Mouse (Mus musculus) lung, postnatal 0 days (tissue): Measurements from ENCODE around the gene Ap5z1. TPM values are rescaled to one million over a fixed set of nuclear protein-coding genes. Genes with fewer than 3 reads are reported as not detected.
A peak's percentile ranks its signal among the peaks of the same experiment; 100 is the strongest.

ENCODE experiments used
- ATAC-seq: fragments of 200-750 bp; cut with Nextera tagmentation; 2 replicates; pipeline ENCODE4 v1.8.0; 2017; ENCODE audit warnings: moderate library complexity
- DNase-seq: peaks from one replicate; pipeline ENCODE4 v3.0.0-alpha.2; 2016; ENCODE audit warnings: low spot score
- H3K27ac ChIP-seq: fragments of 300-500 bp; sonication (generic); 2 replicates; pipeline ENCODE4 v1.5.1; 2014; ENCODE audit warnings: antibody characterized with exemption, mild to moderate bottlenecking, low read length, mixed read lengths
- H3K27me3 ChIP-seq: fragments of 300-500 bp; sonication (generic); replicated peaks from 2 replicates; pipeline ENCODE4 v1.6.1; 2014; ENCODE audit warnings: low read length, mixed read lengths; ENCODE audit not compliant: insufficient read depth
- H3K36me3 ChIP-seq: fragments of 300-500 bp; sonication (generic); 2 replicates; pipeline ENCODE4 v1.6.1; 2014; ENCODE audit warnings: low read length, mixed read lengths; ENCODE audit not compliant: insufficient read depth
- H3K4me1 ChIP-seq: fragments of 300-500 bp; sonication (generic); 2 replicates; pipeline ENCODE4 v1.6.1; 2014; ENCODE audit warnings: antibody characterized with exemption, low read depth, low read length, mixed read lengths; ENCODE audit not compliant: insufficient read depth
- H3K4me2 ChIP-seq: fragments of 300-500 bp; sonication (generic); replicated peaks from 2 replicates; pipeline ENCODE4 v1.6.1; 2014; ENCODE audit warnings: low read depth, mild to moderate bottlenecking, low read length, moderate library complexity, mixed read lengths
- H3K4me3 ChIP-seq: fragments of 300-500 bp; sonication (generic); 2 replicates; pipeline ENCODE4 v1.5.1; 2014; ENCODE audit warnings: low read depth, low read length
- H3K9ac ChIP-seq: fragments of 300-500 bp; sonication (generic); replicated peaks from 2 replicates; pipeline ENCODE4 v1.6.1; 2014; ENCODE audit warnings: low read depth, mild to moderate bottlenecking
- H3K9me3 ChIP-seq: fragments of 300-500 bp; sonication (generic); 2 replicates; pipeline ENCODE4 v1.6.1; 2016; ENCODE audit warnings: low read length, mixed read lengths
- CTCF ChIP-seq: IDR thresholded peaks from 2 replicates; pipeline ENCODE4 v1.5.1; 2016; ENCODE audit warnings: antibody characterized with exemption, mild to moderate bottlenecking
- EP300 ChIP-seq: IDR thresholded peaks from 2 replicates; pipeline ENCODE4 v1.6.1; 2016; ENCODE audit warnings: antibody characterized with exemption, mild to moderate bottlenecking, control low read depth
- WGBS: fragments of 180-500 bp; shearing (Covaris S2); extraction: QIAGEN DNeasy Blood & Tissue Kit; methylation state at CpG from one replicate; pipeline ENCODE4 v1.1.7; 2014; 5-methylcytosine and 5-hydroxymethylcytosine counted together
- polyA plus RNA-seq: library from polyadenylated mRNA; unstranded; fragments of >200 nt; fragmentation: Nextera tagmentation; extraction: Ambion mirVana; gene quantifications from 2 replicates; pipeline ENCODE4 v1.2.1, GENCODE M21; 2015

Gene Ap5z1
- polyA plus RNA-seq, 1 experiment from 2014 or later = 6.2 TPM

GRCm38 (mm10) chr5:142482512-142482911 lies 18.8 kb downstream of the Ap5z1 start:
- DNase-seq (no peak), ATAC-seq (no peak)
- no peak overlapping the region for H3K4me2 ChIP-seq
- no peak overlapping the region for H3K9ac ChIP-seq
- H3K4me1 ChIP-seq = no peaks in the 10 kb centered on the region
- H3K36me3 ChIP-seq = no peaks in the 10 kb centered on the region
- WGBS = 57% methylated on average over 2 of the region's 2 CpGs
- H3K27me3 ChIP-seq = no peaks in the 10 kb centered on the region
- no peaks in the 10 kb centered on the region for H3K9me3 ChIP-seq
- H3K27ac ChIP-seq = no peak overlapping the region
- H3K4me3 ChIP-seq = no peak overlapping the region
- TF ChIP-seq EP300 (no peak), CTCF (peak; percentile 64)

DNA sequence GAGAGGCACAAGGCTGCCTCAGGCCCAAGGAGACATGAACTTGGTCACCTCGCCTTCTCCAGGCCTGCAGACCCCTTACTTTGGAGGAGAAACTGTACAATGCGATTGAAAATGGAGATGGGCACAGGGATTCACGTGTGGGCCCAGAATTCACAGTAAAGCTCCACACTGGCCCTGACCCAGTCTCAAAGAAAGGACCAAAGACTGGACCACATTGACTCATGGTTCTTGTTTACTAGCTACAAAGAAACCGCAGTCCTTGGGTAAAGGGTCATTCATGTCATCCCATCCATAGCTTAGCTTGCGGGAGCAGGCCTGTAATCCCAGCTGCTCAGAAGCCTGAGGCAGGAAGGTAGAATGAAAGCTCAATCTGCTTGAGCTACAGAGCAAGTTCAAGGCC lies 19.8 kb downstream of the Ap5z1 start:
- Histone ChIP-seq H3K4me1 (no peaks in the 10 kb centered on the region), H3K4me2 (no peak overlapping the region), H3K27me3 (no peaks in the 10 kb centered on the region), H3K36me3 (no peaks in the 10 kb centered on the region), H3K4me3 (no peak overlapping the region), H3K9me3 (no peaks in the 10 kb centered on the region), H3K9ac (no peak overlapping the region), H3K27ac (no peak overlapping the region)
- WGBS = 87% methylated on average over 5 of the region's 5 CpGs
- ATAC-seq = no peak
- no peak for DNase-seq
- TF ChIP-seq EP300 (no peak), CTCF (no peak)

GRCm38 (mm10) chr5:142486654-142487053 lies 22.9 kb downstream of the Ap5z1 start:
- H3K4me2 ChIP-seq = no peak overlapping the region
- DNase-seq (no peak), ATAC-seq (no peak)
- H3K4me3 ChIP-seq = no peak overlapping the region
- no peaks in the 10 kb centered on the region for H3K36me3 ChIP-seq
- no peak overlapping the region for H3K27ac ChIP-seq
- H3K27me3 ChIP-seq = no peaks in the 10 kb centered on the region
- H3K9ac ChIP-seq = no peak overlapping the region
- no peaks in the 10 kb centered on the region for H3K4me1 ChIP-seq
- 56% methylated on average over 9 of the region's 9 CpGs for WGBS
- H3K9me3 ChIP-seq = no peaks in the 10 kb centered on the region
- no peak for TF ChIP-seq EP300
- no peak for TF ChIP-seq CTCF

DNA sequence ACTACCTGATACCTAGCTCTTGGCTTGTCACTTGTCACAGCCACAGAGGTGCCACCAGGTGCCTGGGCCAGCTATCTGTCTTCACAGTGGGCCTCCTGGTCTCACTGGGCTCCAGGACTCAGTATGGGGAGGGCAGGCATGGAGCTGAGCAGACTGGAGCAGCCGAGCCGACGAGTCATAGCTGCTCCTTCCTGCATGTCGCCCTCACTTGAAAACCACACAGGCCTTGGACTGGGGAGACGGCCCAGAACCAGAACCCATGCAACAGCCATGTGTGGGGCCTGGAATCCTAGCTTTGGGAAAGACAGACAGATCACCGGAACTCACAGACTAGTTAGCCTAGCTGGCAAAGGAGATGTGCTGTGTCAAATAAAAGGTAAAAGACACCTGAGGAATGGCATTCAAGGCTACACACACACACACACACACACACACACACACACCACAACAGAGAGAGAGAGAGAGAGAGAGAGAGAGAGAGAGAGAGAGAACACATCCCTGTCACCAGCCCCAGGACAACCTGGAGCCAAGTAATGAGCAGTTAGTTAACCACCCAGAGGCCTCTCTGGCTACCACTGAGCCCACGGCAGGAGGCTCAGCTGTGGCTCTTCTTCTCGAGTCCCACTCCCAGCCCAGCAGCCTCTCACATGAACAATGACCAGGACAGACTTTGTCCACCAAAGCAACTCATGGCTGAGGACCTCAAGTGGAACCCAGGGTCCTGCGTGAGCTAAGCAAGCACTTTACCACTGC lies 26.4 kb downstream of the Ap5z1 start:
- DNase-seq (no peak), ATAC-seq (no peak)
- Histone ChIP-seq H3K36me3 (no peaks in the 10 kb centered on the region), H3K27ac (no peak overlapping the region), H3K4me1 (no peaks in the 10 kb centered on the region), H3K27me3 (no peaks in the 10 kb centered on the region), H3K4me2 (no peak overlapping the region), H3K9me3 (no peaks in the 10 kb centered on the region), H3K4me3 (no peak overlapping the region), H3K9ac (no peak overlapping the region)
- TF ChIP-seq EP300 = no peak
- TF ChIP-seq CTCF = no peak
- 61% methylated on average over 9 of the region's 9 CpGs for WGBS

- no peak overlapping the region for H3K9ac ChIP-seq
- no peak overlapping the region for H3K4me2 ChIP-seq
- no peaks in the 10 kb centered on the region for H3K4me1 ChIP-seq
- no peak overlapping the region for H3K4me3 ChIP-seq
- ATAC-seq (no peak), DNase-seq (no peak)
- no peaks in the 10 kb centered on the region for H3K27me3 ChIP-seq
- no peak overlapping the region for H3K27ac ChIP-seq
- 82% methylated on average over 3 of the region's 3 CpGs for WGBS
- no peak for TF ChIP-seq CTCF
- TF ChIP-seq EP300 = no peak
- no peaks in the 10 kb centered on the region for H3K36me3 ChIP-seq
- no peaks in the 10 kb centered on the region for H3K9me3 ChIP-seq
These were observed 29.6 kb downstream of the Ap5z1 start for GRCm38 (mm10) chr5:142493307-142493706.

DNA sequence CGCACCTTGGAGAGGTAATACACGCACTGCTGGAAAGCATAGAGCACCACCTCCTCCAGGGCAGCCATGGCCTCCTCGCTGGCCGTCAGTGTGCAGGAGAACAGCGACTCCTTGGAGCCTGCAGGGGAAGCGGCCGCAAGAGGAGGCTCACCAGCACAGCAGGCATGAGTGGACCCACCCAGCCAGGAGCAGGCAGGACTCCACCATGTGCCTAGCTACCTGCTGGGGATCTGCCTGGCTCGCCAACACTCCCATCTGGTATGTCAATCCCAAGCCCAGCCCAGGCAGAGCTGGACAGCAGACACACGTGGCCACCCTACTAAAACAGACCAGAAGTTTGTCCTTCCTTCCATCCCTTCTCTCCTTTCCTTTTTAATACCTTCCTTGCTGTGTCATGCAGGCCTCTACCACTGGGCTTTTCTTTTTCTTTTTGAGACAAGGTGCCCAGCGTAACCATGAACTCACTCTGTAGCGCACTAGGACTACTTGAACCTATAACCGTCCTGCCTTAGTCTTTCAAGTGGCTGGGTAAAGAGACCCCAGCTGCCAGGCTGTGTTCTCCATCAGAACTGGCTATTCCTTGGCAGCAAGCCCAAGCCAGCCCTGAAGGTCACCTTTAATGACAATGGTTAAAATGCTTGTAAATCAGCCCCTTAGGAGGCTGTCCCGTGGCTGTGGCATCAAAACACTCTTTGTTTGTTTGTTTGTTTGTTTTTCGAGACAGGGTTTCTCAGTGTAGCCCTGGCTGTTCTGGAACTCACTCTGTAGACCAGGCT lies 31.8 kb downstream of the Ap5z1 start:
- no peak overlapping the region for H3K9ac ChIP-seq
- 34% methylated on average over 12 of the region's 14 CpGs for WGBS
- no peak; the same call in 1 of the 2 replicates for ATAC-seq

More for the DNA sequence above, 31.8 kb downstream of the Ap5z1 start:
- TF ChIP-seq CTCF (no peak), EP300 (no peak)
- no peaks in the 10 kb centered on the region for H3K27me3 ChIP-seq
- H3K36me3 ChIP-seq = no peaks in the 10 kb centered on the region
- no peak overlapping the region for H3K4me2 ChIP-seq
- H3K27ac ChIP-seq = no peak overlapping the region
- no peak for DNase-seq
- no peaks in the 10 kb centered on the region for H3K9me3 ChIP-seq
- H3K4me3 ChIP-seq = no peak overlapping the region
- no peaks in the 10 kb centered on the region for H3K4me1 ChIP-seq
